Mouse (Mus musculus) regulatory T cell (primary cell): ENCODE data around the gene Flt3.

Source experiments
- in situ Hi-C: fragments of 300-600 bp; cut with MboI, MseI; formaldehyde crosslinking; loops from one replicate; pipeline ENCODE4 v1.15.1; 2025; ENCODE audit warnings: high pct_unique_total_duplicates

Flt3 gene

DNA sequence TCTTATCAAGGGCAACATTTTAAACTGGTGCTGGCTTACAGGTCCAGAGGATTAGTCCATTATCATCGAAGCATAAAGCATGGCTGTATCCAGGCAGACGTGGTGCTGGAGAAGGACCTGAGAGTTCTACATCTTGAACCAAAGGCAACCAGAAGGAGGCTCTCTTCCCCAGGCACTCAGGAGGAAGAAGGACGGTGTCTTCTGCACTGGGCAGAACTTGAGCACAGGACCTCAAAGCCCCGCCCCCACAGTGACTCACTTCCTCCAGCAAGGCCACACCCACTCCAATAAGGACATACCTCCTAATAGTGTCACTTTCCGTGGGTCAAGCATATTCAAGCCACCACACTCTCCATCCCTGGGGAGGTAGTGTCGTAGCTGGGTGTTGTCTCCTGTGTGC lies 10.3 kb upstream of the Flt3 start:
- in situ Hi-C loops = loop anchor here (25.0 kb wide), 1 partner anchor 1173 kb away; the partner anchor contains the start of gene Cdk8

DNA sequence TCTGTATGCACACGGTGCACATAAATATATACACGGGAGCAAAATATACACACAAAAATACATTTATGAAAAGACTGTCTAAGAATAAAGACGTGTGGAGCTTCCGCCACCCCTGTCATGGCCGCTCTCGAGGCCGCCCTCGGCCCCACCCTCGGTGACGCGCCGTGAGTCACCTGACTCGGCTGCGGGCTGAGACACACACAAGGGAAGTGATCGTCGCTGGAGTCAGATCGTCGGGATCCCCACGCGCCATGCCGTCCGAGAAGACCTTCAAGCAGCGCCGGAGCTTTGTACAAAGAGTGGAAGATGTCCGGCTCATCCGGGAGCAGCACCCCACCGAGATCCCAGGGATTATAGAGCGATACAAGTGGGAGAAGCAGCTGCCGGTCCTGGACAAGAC lies 8.4 kb upstream of the Flt3 start:
- in situ Hi-C loops = loop anchor here (25.0 kb wide), 1 partner anchor 1171 kb away; the partner anchor contains the start of gene Cdk8

- in situ Hi-C loops = loop anchor here (25.0 kb wide), 1 partner anchor 1169 kb away; the partner anchor contains the start of gene Cdk8
These were observed 5.8 kb upstream of the Flt3 start for GRCm38 (mm10) chr5:147406135-147406534.

DNA sequence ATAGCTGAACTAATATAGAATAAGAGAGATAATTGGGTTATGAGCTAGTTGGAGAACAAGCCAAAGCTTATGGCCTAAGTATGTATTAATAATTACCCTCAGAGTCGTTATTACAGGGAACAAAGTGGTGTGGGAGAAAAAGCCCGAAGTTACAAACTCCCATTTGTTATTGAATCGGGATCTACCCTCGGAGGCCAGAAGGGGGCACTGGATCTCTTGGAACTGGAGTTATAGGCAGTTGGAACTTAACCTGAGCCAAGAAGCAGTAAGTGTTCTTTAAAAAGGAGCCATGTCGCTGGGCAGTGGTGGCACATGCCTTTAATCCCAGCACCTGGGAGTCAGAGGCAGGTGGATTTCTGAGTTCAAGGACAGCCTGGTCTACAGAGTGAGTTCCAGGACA lies 2.2 kb upstream of the Flt3 start:
- in situ Hi-C loops = loop anchor here (25.0 kb wide), 1 partner anchor 1165 kb away; the partner anchor contains the start of gene Cdk8

- in situ Hi-C loops = loop anchor here (25.0 kb wide), 1 partner anchor 1164 kb away; the partner anchor contains the start of gene Cdk8
These were observed 735 bp upstream of the Flt3 start for GRCm38 (mm10) chr5:147401024-147401423.

DNA sequence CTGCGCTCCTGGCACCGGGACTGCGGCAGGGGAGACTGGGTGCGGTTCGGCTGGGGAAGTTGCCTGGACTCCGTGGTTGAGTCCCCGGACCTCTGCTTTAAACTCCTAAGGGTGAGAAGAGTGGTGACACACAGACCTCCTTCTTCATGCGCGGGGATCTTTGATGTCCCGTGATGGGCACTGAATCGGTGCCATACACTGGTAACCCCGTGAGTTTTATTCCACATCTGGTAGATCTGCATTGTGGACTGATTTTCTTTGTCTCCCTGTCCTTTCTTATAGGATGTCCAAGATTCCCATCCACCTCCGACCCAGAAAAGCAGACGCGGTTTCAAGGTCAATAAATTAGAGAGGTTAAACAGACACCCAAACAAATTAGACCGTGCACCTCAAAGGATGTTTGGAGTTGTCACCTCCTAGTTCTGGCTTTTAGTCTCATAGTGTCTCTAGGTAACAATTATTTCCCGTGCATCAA lies 253 bp upstream of the Flt3 start:
- in situ Hi-C loops = loop anchor here (25.0 kb wide), 1 partner anchor 1163 kb away; the partner anchor contains the start of gene Cdk8

DNA sequence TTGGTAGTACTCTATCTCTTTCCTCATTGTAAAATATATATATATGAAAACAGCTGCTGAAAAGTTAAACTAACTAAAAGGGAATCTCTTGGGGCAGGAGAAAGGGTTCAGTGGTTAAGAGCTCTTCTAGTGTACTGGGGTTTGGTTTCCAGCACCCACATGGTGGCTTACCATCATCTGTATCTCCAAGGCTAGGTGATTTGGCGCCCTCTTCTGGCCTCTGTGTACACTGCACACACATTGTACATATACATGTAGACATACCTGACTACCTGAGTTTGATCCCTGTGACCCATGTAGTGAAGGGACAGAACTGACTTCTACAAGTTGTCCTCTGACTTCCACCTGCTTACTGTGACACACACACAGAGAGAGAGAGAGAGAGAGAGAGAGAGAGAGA lies 5.2 kb downstream of the Flt3 start:
- in situ Hi-C loops = no loop called here

- in situ Hi-C loops = no loop called here
These were observed 7.5 kb downstream of the Flt3 start for GRCm38 (mm10) chr5:147392667-147393213.

- in situ Hi-C loops = no loop called here
These were observed 9.5 kb downstream of the Flt3 start for GRCm38 (mm10) chr5:147390772-147391171.

DNA sequence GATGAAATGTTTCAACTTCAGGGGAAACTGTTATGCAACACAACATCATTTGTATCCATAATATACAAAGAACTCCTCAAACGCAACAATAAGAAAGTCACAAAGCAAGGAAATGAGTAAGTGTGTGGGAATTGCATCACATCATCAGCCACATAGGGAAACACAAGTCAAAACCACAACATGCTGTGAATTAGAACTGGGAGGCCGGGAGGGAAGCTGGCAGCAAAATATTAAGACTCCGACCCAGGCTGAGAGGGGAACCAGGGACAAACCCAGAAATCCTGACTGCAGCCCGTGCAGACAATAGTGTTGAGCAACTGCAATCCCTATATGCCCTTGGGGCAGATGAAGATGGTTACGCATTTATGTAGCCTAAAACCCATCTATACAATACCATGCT lies 11.2 kb downstream of the Flt3 start:
- in situ Hi-C loops = no loop called here

GRCm38 (mm10) chr5:147388376-147389008 lies 11.8 kb downstream of the Flt3 start:
- in situ Hi-C loops = no loop called here

DNA sequence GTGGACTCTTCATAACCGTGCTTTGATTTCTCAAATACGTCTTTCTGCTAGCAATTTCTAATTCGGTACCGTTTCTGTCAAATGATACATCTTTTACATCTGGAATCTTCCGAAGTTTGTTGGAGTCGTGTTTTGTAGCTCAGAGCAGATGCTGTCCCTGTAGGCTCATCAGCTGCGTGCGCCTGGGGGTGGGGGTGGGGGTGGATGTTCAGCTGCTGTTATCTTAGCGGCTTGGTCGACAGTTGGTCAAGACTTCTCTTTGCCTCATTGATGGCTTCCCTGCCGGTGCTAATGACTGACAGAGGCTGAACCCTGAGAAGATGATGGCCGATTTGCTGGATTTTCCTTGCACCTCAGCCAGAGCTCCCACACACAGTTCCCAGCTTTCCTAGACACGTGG lies 13.4 kb downstream of the Flt3 start:
- in situ Hi-C loops = no loop called here

DNA sequence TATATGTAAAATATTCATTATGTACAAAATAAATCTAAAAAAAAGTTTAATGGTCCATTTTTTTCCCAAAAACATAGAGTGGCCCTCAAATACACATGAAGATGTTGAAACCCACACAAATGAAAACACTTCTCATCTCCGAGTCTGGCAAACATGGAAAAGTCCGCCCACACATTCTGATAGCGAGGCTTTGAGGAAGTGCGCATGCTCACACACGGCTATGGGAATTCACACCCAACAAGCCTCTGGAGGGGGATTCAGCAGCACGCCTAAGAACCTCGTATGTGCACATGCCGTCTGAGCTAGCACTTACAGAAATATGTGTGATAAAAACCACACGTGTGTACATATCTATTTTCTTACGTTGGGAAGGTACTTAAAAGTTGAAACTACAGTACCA lies 18.9 kb downstream of the Flt3 start:
- in situ Hi-C loops = no loop called here

DNA sequence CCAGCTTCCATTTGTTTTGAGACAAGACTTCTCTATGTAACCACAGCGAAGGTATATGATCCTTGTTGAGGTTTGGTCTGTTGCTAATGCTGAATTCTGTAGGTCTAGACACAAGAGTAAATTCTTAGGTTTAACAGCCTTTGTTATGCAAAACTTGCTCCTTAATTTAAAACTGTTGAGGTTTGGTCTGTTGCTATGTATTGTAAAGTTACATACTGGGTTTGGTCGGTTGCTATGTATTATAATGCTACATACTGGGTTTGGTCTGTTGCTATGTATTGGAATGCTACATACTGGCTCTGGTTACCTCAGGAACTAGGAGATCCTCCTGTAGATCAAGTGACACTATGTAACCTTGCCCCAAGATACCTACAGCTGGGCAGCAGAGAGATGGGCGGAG lies 20.8 kb downstream of the Flt3 start:
- in situ Hi-C loops = no loop called here

- in situ Hi-C loops = no loop called here
These were observed 30.0 kb downstream of the Flt3 start for GRCm38 (mm10) chr5:147370276-147370675.

GRCm38 (mm10) chr5:147368221-147368620 lies 32.1 kb downstream of the Flt3 start:
- in situ Hi-C loops = no loop called here

DNA sequence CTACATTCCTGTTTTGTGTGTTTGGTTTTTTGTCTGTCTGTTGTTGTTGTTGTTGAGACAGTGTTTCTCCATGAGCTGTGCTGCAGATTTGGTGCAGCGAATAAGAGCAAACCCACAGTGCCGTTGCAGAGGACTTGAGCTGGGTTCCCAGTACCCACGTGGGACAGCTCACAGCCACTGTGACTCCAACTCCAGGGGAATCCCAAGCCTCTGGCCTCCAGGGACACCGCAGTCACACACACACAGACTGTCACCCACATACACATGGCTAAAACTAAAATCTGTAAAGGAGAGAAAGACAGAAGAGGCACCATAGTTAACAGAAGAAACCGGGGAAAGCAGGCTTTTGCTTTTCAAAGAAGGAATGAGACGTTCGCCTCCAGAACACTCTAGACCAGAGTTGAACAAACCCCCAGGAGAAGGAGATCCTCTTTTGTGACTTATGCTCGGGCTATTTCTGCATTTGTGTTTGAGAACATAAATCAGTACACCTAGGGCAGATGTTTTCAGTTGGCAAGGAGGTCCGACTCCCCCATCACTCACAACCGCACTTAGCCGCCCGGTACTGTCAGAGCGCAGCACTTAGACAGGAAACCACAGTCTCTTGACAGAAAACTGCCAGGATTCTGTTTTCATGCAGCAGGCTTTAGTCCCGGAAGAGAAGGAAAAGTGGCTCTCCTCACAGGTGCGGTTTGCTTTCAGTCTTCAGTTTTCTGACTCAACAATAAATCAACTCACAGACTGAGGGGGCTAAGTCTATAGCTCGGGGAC lies 34.1 kb downstream of the Flt3 start:
- in situ Hi-C loops = no loop called here

GRCm38 (mm10) chr5:147363054-147363453 lies 37.2 kb downstream of the Flt3 start:
- in situ Hi-C loops = no loop called here

DNA sequence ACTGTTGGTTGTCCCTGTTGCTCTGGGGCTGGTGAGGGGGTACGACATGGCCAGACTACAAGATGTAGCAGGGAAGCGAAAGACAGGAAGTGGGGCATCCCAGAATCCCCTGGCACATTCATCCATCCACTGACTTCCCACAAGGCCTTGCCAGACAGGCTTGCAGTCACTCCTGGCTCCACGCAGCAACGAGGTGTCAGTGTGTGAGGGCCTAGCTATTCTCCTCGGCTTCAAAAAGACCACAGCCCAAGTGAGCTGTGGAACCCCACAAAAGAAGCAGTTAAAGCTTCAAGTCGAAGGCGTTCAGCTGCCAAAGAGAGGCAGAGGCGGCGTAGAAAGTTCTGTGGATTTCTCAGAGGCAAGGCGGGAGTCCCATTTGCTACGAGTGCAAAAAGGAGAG lies 41.8 kb downstream of the Flt3 start:
- in situ Hi-C loops = loop anchor here (10.0 kb wide), 1 partner anchor 506 kb away; the partner anchor contains the start of gene Pomp

- in situ Hi-C loops = loop anchor here (10.0 kb wide), 1 partner anchor 507 kb away; the partner anchor contains the start of gene Pomp
These were observed 42.8 kb downstream of the Flt3 start for GRCm38 (mm10) chr5:147357536-147357935.

DNA sequence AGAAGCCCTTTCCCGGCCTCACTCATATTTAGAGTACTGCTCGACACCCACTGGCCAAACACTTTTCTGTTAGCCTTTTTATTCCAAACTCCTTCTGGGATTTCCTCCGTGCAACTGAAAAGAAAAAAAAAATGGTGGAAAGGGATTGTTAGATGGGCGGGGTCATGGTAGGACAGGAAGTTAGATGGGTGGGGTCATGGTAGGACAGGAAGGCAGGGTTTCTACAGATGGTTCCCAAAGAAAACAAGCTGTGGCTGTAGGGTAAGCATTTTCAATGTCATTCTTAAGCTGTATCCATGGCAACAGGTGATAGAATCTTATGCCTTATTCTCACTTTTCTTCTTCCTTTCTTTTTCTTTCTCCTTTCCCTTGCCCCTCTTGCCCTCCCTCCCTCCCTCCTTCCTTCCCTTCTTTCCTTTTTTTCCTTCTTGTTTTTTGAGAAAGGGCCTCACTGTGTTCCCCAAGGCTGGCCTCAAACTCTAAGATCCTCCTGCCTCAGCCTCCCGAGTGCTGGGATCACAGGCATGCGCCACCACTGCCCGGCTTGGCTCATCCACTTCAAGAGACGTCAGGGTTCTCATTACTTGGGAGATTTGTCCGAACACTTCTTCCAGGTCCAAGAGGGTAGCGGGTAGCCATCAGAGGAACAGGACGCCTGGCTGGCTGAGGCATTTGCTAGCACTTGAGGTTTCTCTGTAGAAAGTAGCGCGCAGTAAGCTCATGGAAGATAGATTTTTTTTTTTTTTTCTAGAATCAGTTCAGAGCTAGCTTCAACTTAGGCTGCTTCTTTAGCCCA lies 43.8 kb downstream of the Flt3 start:
- in situ Hi-C loops = loop anchor here (10.0 kb wide), 1 partner anchor 508 kb away; the partner anchor contains the start of gene Pomp
